In genomic region chrX:134333280-134333679, GRCm38 (mm10) we compare ENCODE assay signal across 8 mouse cellular contexts. TPM values are rescaled to one million over a fixed set of nuclear protein-coding genes. Genes with fewer than 3 reads are reported as not detected.
DNase-seq lines count a peak whose midpoint lies in the region; ATAC-seq and TF ChIP-seq lines count a peak whose summit lies in the region.

No protein-coding gene starts in this region.

- TF ChIP-seq CTCF in thymus, adult 2 months (IDR thresholded peaks at IDR 0.05; ENCODE audit: borderline replicate concordance, control insufficient read depth, extremely low read depth, insufficient read depth, low read length, poor library complexity), result no peak

- H3K4me2 ChIP-seq in hindbrain, embryonic 11.5 days (replicated peaks; ENCODE audit: low read depth, low read length), result no peak overlapping the region
- H3K4me2 ChIP-seq in hindbrain, embryonic 16.5 days (ENCODE audit: low read length), result no peak overlapping the region

- H3K4me3 ChIP-seq in hindbrain, embryonic 11.5 days (ENCODE audit: low read depth, low read length), result no peak overlapping the region
- H3K4me3 ChIP-seq in hindbrain, embryonic 16.5 days (ENCODE audit: low read length), result no peak overlapping the region
- H3K4me3 ChIP-seq in thymus, adult 2 months (ENCODE audit: control insufficient read depth, insufficient read depth, low read length), result no peak overlapping the region
- no peak overlapping the region for H3K4me3 ChIP-seq in embryonic facial prominence, embryonic 10.5 days

- TF ChIP-seq POLR2A in thymus, adult 2 months (IDR thresholded peaks at IDR 0.05; ENCODE audit: control insufficient read depth, extremely low read depth, insufficient read depth, low read length, poor library complexity), result no peak

- no peaks in the 10 kb centered on the region for H3K27me3 ChIP-seq in hindbrain, embryonic 11.5 days (ENCODE audit: control insufficient read depth, insufficient read depth, low read length)
- no peaks in the 10 kb centered on the region for H3K27me3 ChIP-seq in hindbrain, embryonic 16.5 days (replicated peaks; ENCODE audit: control insufficient read depth, insufficient read depth, low read length)
- H3K27me3 ChIP-seq in thymus, adult 2 months (ENCODE audit: control insufficient read depth, insufficient read depth, low read length), result no peaks in the 10 kb centered on the region
- 0 out of 2 replicates have a peak, but pooled peaks cover 3% of the 10 kb centered on the region for H3K27me3 ChIP-seq in embryonic facial prominence, embryonic 10.5 days (replicated peaks; ENCODE audit: low read depth, poor library complexity, severe bottlenecking)

- WGBS in hindbrain, embryonic 11.5 days, result 100% methylated on average over 2 of the region's 2 CpGs
- 92% methylated on average over 2 of the region's 2 CpGs for WGBS in hindbrain, embryonic 16.5 days
- 98% methylated on average over 2 of the region's 2 CpGs for WGBS in thymus, adult 2 months
- WGBS in embryonic facial prominence, embryonic 10.5 days, result 97% methylated on average over 2 of the region's 2 CpGs

- H3K27ac ChIP-seq in hindbrain, embryonic 11.5 days (ENCODE audit: low read depth, low read length), result no peak overlapping the region
- H3K27ac ChIP-seq in hindbrain, embryonic 16.5 days (ENCODE audit: low read depth, low read length), result no peak overlapping the region
- H3K27ac ChIP-seq in thymus, adult 2 months (ENCODE audit: control insufficient read depth, insufficient read depth, low read length), result no peak overlapping the region
- no peak overlapping the region for H3K27ac ChIP-seq in embryonic facial prominence, embryonic 10.5 days (replicated peaks)

- DNase-seq in hindbrain, embryonic 11.5 days (ENCODE audit: low spot score), result peak; percentile 19
- peak; percentile 4 for DNase-seq in thymus, adult 2 months
- DNase-seq in thymus, adult 18-20 months, result no peak
- peak; percentile 12 for DNase-seq in embryonic facial prominence, embryonic 10.5 days (ENCODE audit: low spot score)
- DNase-seq in natural killer cell, adult 2 months (ENCODE audit: low spot score in 2 of 2), result peak; percentile 9 to 24
- no peak for DNase-seq in heart, adult 11 months

- no peaks in the 10 kb centered on the region for H3K9me3 ChIP-seq in hindbrain, embryonic 11.5 days (ENCODE audit: control insufficient read depth, low read length)
- H3K9me3 ChIP-seq in hindbrain, embryonic 16.5 days (ENCODE audit: control insufficient read depth, low read length), result no peaks in the 10 kb centered on the region
- H3K9me3 ChIP-seq in embryonic facial prominence, embryonic 10.5 days, result no peaks in the 10 kb centered on the region

- no peak overlapping the region for H3K9ac ChIP-seq in hindbrain, embryonic 11.5 days (ENCODE audit: low read depth, low read length)
- no peak overlapping the region for H3K9ac ChIP-seq in hindbrain, embryonic 16.5 days (ENCODE audit: low read depth, low read length)

- no peaks in the 10 kb centered on the region for H3K4me1 ChIP-seq in hindbrain, embryonic 11.5 days (replicated peaks; ENCODE audit: control insufficient read depth, insufficient read depth, low read length)
- no peaks in the 10 kb centered on the region for H3K4me1 ChIP-seq in hindbrain, embryonic 16.5 days (ENCODE audit: control insufficient read depth, insufficient read depth, low read depth, low read length)
- no peaks in the 10 kb centered on the region for H3K4me1 ChIP-seq in thymus, adult 2 months (replicated peaks; ENCODE audit: control insufficient read depth, insufficient read depth, low read length)
- no peaks in the 10 kb centered on the region for H3K4me1 ChIP-seq in embryonic facial prominence, embryonic 10.5 days

- ATAC-seq in hindbrain, embryonic 11.5 days (ENCODE audit: low FRiP score), result no peak
- ATAC-seq in hindbrain, embryonic 16.5 days, result no peak
- no peak for ATAC-seq in erythroblast, adult 5-6 weeks (replicated peaks; ENCODE audit: low FRiP score, poor library complexity, severe bottlenecking)

- H3K36me3 ChIP-seq in hindbrain, embryonic 11.5 days (ENCODE audit: control insufficient read depth, insufficient read depth, low read length), result no peaks in the 10 kb centered on the region
- H3K36me3 ChIP-seq in hindbrain, embryonic 16.5 days (ENCODE audit: control insufficient read depth, insufficient read depth, low read length), result no peaks in the 10 kb centered on the region
- peaks cover 5% of the 10 kb centered on the region; the same call in 1 of the 2 replicates for H3K36me3 ChIP-seq in thymus, adult 2 months (ENCODE audit: control insufficient read depth, insufficient read depth, low read length)
- peaks cover 62% of the 10 kb centered on the region for H3K36me3 ChIP-seq in embryonic facial prominence, embryonic 10.5 days (replicated peaks)

RNA-seq across cellular contexts. Expression of gene Cenpi, which starts 25.4 kb away (rescaled TPM):
- polyA plus RNA-seq in hindbrain, embryonic 11.5 days (2014; fragmentation: Nextera tagmentation; extraction: Ambion mirVana), result 27.6 and 28.2 TPM in 2 replicates
- 6.9 and 7.7 TPM in 2 replicates for polyA plus RNA-seq in hindbrain, embryonic 16.5 days (2015; fragmentation: Nextera tagmentation; extraction: Ambion mirVana)
- 5.5 and 6.4 TPM in 2 replicates for polyA plus RNA-seq in thymus, adult 2 months (2012; rRNA removed)
- 29.5 and 29.7 TPM in 2 replicates for polyA plus RNA-seq in embryonic facial prominence, embryonic 10.5 days (2016; fragmentation: Nextera tagmentation; extraction: Ambion mirVana)
- total RNA-seq in erythroblast, adult 5-6 weeks (2015; ENCODE audit: low replicate concordance), result 15.6 and 15.9 TPM in 2 replicates
- total RNA-seq in erythroblast, adult 5-6 weeks (2017; ENCODE audit: low replicate concordance), result 12.8 and 15.8 TPM in 2 replicates

RNA-seq across cellular contexts. Expression of gene Tmem35a, which starts 38.3 kb away (rescaled TPM):
- 27.9 and 31.5 TPM in 2 replicates for polyA plus RNA-seq in hindbrain, embryonic 11.5 days (2014; fragmentation: Nextera tagmentation; extraction: Ambion mirVana)
- polyA plus RNA-seq in hindbrain, embryonic 16.5 days (2015; fragmentation: Nextera tagmentation; extraction: Ambion mirVana), result 117 and 126 TPM in 2 replicates
- 1.9 and 2.3 TPM in 2 replicates for polyA plus RNA-seq in thymus, adult 2 months (2012; rRNA removed)
- polyA plus RNA-seq in embryonic facial prominence, embryonic 10.5 days (2016; fragmentation: Nextera tagmentation; extraction: Ambion mirVana), result 5.1 and 7.9 TPM in 2 replicates
- total RNA-seq in erythroblast, adult 5-6 weeks (2015; ENCODE audit: low replicate concordance), result not detected in 2 replicates
- not detected in 2 replicates for total RNA-seq in erythroblast, adult 5-6 weeks (2017; ENCODE audit: low replicate concordance)

RNA-seq across cellular contexts. Expression of gene Trmt2b, which starts 56.5 kb away (rescaled TPM):
- polyA plus RNA-seq in hindbrain, embryonic 11.5 days (2014; fragmentation: Nextera tagmentation; extraction: Ambion mirVana), result 7.3 and 7.6 TPM in 2 replicates
- polyA plus RNA-seq in hindbrain, embryonic 16.5 days (2015; fragmentation: Nextera tagmentation; extraction: Ambion mirVana), result 7.5 and 8.2 TPM in 2 replicates
- 10.2 and 11.8 TPM in 2 replicates for polyA plus RNA-seq in thymus, adult 2 months (2012; rRNA removed)
- polyA plus RNA-seq in embryonic facial prominence, embryonic 10.5 days (2016; fragmentation: Nextera tagmentation; extraction: Ambion mirVana), result 8.0 and 8.3 TPM in 2 replicates
- total RNA-seq in erythroblast, adult 5-6 weeks (2015; ENCODE audit: low replicate concordance), result 8.6 and 16.9 TPM in 2 replicates
- 6.6 and 8.2 TPM in 2 replicates for total RNA-seq in erythroblast, adult 5-6 weeks (2017; ENCODE audit: low replicate concordance)

Comparison
In these comparisons a context has a peak if more than half of its experiments do, and no peak if none do; other contexts are left out.
1. DNase-seq: peak in hindbrain, embryonic 11.5 days (single experiment), thymus, adult 2 months (single experiment), embryonic facial prominence, embryonic 10.5 days (single experiment) and natural killer cell, adult 2 months (2 of 2); none in thymus, adult 18-20 months (0 of 2) and heart, adult 11 months (single experiment).